Mouse (Mus musculus) erythroblast, embryonic 14.5 days (primary cell): ENCODE data around the gene Cuedc2.

Source experiments
- GATA1 ChIP-seq: IDR thresholded peaks from 2 replicates; pipeline ENCODE4 v1.6.1; 2012; ENCODE audit warnings: low read length, inconsistent platforms, mixed read lengths
- TAL1 ChIP-seq: IDR thresholded peaks from 3 replicates; pipeline ENCODE4 v1.6.1; 2012; ENCODE audit warnings: low read length, inconsistent platforms, mixed read lengths

- no peak for TF ChIP-seq TAL1
- no peak for TF ChIP-seq GATA1
Observed at GRCm38 (mm10) chr19:46344710-46345419, 6.4 kb upstream of the Cuedc2 start.
